Mouse (Mus musculus) lung, postnatal 36 days (tissue): ENCODE data around the gene Elane.

Source experiments
- DNase-seq: peaks from one replicate; pipeline ENCODE4 v3.0.0; 2022; ENCODE audit warnings: mixed read lengths

Elane gene

DNA sequence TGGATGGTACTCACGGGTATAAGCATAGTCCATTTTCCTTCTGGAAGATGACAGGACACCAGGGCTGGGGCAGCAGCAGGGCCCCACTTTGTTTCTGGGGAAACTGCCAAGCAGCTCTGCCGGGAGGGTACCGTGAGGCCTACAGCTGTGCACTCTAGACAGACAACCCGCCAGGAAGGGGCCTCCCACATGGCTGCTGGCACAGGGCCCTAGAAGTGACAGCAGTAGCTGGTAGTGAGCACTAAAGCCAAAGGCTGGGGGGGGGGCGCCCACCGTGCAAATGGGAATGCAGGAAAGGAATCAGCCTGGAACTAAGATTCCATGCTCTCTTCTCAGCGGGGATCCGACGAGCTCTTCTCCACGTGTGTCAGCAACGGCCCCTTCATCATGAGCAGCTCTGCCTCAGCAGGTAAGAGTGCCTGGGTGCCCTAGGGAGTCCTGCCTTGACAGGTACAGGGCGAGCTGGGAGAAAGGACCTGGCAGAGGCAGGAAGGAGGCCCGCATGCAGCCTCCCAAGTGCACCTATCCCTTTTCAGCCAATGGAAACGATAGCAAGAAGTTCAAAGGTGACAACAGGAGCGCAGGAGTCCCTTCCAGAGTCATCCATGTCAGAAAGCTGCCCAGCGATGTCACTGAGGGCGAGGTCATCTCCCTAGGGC lies 27.5 kb upstream of the Elane start:
- DNase-seq, result peak; percentile 67

DNA sequence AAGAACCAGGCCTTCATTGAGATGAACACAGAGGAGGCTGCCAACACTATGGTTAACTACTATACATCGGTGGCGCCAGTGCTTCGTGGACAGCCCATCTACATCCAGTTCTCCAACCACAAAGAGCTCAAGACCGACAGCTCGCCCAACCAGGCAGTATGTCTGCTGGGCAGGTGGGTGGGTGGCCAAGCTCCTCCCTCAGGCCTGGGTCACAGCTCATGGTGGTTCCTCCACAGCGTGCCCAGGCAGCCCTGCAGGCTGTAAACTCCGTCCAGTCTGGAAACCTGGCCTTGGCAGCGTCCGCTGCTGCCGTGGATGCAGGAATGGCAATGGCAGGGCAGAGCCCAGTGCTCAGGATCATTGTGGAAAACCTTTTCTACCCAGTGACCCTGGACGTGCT lies 26.9 kb upstream of the Elane start:
- DNase-seq, result no peak

DNA sequence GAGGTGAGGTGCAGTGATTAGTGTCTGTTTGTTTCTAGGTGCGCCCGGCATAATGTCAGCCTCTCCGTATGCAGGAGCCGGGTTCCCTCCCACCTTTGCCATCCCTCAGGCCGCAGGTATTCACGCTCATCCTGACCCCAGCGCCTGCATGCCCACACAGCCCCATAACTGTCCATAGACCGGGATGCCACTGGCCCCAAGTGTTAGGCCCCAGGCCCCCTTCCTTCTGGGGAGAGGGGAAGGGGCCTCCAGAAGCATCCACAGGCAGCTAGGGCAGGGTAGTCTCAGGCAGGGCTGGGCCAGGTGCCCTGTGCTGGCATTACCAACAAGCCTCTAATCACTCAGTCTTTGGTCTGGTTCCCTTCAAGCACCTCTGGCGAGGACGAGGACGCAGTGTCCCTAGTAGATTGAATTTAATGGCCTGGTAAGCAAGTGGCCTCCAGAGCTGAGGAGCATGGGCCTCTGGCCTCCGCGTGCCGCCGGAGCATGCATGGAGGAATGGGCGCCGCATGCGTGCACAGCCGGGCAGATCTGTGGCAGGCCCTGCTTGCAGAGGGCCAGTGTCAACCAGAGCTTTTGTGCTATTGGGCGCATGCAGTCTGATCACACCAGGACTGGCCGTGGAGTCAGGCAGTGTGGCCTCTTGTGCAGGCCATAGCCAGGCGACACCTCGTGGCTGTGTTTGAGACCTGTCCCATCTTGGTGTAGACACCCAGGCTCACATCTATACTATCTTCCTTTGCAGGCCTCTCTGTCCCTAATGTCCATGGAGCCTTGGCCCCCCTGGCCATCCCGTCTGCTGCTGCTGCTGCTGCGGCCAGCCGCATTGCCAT lies 25.8 kb upstream of the Elane start:
- no peak for DNase-seq

DNA sequence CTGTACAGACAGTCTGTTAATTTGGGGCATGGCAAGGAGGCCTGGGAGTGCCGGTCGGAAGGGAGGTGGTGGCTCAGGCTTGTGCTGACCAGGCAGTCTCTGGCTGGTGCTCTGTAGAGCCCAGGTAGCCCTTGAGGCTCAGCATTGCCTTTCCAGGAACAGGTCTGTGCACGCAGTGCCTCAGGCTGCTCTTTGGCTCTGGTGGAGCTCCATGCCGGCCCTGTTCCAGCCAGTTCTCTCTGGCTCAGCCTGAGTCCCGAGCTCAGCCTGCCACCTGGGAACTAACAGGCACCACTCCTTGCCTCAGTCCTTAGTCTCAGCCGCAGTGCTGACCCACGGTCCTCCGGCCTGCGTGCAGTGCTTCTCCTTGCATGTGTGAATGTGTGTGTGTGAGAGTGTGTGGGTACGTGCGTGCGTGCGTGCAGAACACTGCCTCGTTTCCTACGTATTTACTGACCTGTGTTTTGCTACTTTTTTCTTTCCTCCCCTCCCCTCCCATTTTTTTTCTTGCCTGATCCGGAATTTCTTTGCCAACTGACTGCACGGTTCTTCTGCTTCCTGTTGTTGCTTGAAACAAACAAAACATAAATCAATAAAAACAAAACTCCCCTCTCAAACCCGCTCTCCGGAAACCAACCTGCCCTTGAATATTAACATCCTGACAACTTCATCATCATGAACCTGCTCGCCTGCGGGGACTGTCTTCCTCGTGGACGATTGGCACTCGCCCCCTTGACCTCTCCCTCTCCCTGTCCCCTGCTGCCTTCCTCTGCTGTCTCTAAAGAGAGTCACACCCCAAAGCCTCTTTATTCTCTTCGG lies 24.6 kb upstream of the Elane start:
- no peak for DNase-seq

DNA sequence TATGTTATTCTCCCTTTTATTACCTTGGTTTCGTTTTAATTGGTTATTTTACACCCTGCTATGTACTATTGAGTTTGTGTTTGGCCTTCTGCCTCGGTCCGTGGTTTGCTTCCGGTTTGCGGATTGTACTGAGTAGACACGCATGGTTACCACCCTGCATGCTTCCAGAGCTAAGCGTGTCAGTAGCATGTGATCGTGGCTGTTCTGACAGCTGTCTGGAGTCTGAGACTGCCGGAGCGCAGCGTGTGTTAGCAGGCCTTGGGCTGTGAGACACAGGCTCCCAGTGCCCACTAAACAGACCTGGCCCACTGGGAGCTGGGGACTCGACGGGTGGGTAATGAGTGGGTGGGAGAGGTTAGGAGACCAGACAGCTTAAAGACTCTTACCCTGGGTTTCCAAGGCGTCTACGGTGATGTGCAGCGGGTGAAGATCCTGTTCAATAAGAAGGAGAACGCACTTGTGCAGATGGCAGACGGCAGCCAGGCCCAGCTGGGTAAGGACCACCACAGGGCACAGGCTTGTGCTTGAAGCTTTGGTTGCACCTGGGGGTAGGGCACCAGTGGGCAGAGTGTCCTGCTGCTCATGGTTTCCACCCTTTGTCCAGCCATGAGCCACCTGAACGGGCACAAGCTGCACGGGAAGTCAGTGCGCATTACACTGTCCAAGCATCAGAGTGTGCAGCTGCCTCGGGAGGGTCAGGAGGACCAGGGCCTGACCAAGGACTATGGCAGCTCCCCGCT lies 23.8 kb upstream of the Elane start:
- no peak for DNase-seq

DNA sequence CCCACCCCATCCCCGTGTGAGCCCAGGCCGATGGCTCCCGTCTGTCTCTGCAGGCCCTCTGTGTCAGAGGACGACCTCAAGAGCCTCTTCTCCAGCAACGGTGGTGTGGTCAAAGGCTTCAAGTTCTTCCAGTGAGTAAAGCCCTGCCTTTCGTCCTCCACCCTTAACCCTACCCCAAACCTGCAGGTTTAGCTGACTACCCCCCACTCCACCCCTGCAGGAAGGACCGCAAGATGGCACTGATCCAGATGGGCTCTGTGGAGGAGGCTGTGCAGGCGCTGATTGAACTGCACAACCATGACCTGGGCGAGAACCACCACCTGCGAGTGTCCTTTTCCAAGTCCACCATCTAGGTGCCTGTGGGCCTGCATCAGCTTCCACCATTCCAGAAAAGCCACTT lies 23.1 kb upstream of the Elane start:
- DNase-seq, result no peak

DNA sequence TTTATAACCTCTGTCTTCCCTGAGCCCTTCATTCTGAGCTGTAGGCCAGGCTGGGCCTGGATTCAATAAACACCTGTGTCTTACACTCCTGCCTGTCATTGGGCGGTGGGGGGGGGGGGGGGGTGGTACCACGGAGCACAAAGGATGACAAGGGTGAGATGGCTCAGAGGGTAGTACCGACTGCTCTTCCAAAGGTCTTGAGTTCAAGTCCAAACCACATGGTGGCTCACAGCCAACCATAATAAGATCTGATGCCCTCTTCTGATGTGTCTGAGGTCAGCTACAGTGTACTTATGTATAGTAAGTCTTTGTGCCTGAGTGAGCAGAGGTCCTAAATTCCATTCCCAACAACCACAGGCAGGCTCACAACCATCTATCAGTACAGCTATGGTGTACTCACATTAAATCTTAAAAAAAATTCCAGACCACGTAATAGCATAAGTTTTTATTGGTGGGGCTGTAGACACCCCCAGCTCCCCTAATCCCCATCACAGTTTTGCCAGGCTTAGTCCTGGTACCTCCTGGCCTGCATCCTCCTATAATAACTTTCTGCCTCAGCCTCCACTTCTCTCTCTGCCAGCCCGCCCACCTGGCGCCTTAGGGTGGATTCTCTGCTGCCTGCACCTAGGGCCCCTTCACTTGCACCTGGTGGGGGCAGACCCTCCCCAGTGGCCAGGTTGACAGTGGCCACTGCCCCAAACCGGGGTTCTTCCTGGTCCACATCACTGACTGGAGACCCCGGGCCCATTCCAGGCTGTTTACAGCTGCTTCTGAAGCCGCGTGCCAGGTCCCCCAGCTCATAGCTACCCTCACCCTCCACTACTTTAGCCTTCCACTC lies 21.5 kb upstream of the Elane start:
- DNase-seq, result no peak

DNA sequence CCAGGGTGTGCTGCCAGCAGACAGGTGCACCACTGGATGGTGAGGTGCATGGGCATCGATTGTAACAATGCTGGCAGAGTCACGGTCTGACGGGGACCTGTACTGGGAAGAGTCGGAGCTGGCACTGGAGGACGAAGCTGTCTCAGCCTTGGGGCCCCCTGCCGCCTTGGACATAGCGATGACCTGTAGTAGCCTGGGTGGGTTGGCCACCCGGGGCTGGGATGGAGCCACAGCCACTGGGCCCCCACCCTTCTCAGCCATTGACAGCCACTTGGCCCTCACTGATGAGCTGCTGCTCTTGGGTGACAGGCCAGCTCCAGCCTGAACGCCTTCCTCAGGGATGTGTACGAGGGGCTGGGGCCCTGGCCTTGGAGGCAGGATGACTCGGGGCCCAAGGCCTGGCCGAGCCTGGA lies 20.9 kb upstream of the Elane start:
- DNase-seq, result no peak

DNA sequence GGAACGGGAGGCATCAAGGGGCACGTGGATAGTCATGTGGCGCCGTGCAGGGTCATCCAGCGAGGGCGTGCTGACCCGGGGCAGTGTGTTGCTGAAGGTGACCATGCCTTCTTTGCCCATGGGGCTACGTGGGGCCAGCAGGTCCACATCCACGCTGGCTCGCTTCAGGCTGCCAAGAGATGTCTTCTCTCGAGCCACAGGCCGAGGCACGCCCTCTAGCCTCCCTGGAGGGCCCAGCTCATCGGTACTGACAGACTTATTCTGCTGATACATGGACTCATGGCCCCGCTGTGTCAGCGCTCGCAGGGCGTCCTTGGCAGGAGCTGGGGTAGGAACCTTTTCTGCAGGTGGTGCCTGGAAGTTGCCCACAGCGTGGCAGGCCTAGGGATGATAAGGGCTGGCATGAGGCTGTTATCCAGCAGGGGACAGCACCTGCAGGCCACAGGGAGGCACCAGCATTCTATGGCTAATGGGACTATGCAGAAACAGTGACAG lies 20.2 kb upstream of the Elane start:
- no peak for DNase-seq

DNA sequence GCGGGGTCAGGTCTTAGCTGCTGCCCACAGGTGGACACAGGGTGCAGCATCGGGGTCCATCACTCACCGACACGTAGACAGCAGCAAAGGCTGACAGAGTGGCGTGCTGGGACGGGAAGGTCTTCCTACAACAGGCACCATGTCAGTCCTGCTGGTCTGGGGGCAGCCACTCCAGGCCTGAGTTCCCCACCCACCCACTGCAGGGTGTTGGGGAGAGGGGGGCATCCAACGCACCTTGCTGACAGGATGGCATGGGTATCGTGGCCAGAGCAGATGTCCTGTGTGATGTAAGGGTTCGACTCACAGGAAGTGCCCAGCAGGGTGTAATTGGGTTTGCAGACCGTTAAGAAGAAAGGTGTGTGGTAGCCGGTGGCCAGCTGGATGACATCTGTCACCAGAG lies 19.4 kb upstream of the Elane start:
- DNase-seq, result no peak

DNA sequence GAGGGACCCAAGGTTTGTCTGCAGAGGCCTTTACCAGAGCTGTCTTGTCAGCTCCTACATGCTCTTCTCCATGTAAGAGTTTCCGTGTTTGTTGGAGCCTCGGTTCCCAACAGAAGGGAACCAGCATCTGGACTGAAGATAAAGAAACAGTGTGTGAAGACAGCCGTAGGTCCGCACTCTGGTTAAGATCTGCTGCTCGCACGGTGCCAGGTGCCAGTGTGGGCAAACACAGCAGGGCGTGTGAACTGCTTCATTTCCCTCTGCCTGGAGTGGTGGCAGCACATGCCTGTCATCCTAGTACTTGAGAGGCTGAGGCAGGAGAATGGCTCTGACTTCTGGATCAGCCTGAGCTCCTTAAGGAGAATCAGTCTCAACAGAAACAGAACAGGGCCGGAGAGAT lies 14.2 kb upstream of the Elane start:
- DNase-seq, result no peak

DNA sequence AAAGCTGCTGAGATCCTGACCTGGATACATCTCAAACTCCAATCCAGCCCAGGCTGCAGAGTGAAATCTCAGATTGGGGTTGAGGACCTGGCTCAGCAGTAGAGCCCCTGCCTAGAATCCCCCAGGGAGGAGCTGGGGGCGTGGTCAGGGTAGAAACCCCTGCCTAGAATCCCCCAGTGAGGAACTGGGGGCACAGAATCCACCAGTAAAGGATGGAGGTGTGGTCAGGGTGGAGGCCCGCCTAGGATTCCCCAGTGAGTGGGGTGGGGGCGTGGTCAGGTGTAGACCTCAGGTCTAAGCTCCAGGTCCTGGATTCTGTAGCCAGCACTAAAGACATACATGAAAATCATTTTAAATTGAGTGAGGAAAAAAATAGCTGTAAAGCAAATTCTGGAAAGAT lies 13.2 kb upstream of the Elane start:
- DNase-seq, result no peak

DNA sequence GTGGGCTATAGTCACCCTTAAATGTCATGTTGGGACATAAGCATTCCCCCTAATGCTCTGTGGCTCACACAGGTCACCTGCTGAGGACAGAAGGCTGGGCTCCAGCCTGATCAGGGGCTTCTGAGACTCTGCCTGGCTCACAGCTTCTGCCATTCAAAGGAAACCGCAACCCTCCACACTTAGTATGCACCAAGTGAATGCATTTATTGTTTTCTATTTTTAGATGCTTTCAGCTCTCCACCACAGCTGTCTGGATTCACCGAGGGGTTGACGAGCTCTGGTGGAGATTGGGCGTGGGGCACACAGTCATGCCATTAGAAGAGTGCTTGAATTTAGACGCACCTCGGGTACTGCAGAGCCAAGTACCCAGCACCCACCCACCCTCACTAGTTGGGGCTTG lies 12.7 kb upstream of the Elane start:
- no peak for DNase-seq

DNA sequence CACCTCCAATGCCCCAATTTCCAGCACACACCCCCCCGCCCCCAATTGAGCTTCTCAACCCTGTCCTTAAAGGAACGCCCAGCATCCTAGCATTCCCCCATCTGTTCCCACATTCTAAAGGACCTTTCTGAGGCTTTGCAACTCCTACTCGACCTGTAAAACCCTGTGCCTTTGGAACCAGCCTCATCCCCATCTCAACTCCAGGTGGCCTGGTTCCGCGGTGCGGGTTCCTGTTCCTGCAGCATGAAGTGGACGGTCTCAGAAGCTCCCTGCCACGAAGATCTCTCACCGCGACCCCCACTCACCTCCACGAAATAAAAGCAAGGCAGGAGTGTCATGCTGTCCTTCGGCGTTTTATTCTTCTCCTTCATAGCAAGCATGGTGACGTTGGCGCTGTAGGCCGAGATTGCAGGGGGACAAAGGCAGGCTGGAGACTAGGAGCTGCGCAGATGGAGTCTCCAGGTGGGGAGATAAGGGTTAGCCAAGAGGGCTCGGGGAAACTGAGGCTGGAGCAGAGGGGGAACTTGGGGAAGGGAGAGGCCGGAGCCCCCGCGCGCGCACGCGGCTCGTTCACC lies 12.2 kb upstream of the Elane start:
- DNase-seq, result no peak

DNA sequence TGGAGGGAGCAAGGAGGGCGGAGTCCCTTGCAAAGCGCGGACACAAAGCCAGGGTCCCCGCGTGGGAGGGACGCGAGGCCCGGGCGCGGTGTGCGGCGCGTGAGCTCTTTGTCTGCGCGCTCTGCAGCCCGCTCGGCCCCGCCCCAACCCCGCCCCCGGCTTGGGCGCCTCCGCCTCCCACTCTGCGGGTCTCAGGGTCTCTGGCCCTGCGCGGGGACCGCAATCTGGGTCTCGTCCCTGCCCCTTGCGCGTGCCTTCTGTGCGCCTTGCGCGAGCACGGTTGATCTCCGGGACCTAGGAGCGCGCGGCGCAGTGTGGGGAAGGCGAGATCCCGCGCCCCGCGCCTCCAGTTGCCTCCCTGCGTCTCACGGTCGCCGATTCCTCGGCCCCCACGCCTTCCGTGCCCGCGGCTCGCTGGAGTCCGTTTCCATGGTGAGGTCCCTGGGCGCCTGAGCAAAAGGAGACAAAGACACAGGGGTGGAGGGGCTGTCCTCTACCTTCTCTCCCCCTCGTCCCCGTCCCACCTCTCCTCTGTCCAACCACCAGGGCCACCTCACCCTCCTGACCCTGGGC lies 11.7 kb upstream of the Elane start, which contains the start of the genes Prtn3 and Plppr3:
Gene Prtn3 (plus strand): TSS at position 187 of the 573 bp plus-strand sequence.
Gene Plppr3 (minus strand): TSS at position 345 of the 573 bp plus-strand sequence.
- DNase-seq, result no peak

DNA sequence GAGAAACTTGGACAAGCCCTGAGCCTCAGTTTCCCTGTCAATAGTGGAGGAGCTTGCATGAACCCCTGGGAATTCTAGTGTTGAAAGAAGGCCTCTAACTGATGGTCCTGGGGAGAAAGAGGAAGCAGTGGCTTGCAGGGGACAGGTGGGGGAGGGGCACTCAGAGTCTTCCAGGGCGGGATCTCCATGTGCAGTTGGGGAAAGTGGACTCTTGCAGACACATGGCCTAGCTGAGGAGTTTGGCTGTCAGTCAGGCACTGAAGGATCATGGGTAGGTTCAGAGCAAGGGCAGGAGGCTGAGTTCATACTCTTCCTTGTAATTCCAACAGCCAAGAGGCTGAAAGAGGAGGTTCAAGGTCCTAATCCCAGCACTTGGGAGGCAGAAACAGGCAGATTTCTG lies 8.9 kb upstream of the Elane start:
- no peak for DNase-seq

DNA sequence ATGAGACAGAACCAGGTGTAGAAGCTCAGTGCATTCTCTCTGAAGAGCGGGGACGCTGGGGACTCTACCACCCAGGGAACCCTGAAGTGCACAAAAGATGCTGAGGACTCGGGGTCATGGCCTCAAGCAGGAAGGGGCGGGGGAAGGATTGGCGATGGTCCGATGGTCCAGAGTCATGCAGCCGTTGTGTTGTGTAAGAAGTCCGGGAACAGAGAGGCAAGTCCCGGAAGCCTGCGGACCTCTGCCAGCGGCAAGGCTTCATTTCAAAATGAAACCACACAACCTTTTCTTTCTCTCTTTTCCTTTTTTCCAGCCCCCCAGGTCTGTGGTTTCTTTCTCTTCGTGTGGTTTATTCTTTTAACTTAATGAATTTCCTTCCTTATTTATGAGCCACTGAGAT lies 8.3 kb upstream of the Elane start:
- DNase-seq, result peak; percentile 81

DNA sequence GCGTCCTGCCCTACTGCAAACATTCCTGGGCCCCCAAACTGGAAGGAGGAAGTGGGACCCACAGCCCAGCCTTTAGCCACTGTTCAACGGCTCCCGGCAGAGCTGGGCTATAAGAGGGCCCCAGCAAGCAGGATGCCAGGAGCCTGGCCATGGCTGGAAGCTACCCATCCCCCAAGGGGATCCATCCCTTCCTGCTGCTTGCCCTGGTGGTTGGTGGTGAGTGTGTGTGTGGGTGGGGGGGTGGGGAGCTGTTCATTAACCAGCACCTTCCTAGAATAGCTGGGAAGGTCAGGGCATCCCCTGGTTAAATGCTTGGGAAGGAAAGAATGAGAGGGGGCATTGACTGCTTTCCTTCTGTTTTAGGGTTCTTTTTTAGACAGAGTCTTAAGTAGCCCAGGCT lies 6.5 kb upstream of the Elane start:
- DNase-seq, result no peak

DNA sequence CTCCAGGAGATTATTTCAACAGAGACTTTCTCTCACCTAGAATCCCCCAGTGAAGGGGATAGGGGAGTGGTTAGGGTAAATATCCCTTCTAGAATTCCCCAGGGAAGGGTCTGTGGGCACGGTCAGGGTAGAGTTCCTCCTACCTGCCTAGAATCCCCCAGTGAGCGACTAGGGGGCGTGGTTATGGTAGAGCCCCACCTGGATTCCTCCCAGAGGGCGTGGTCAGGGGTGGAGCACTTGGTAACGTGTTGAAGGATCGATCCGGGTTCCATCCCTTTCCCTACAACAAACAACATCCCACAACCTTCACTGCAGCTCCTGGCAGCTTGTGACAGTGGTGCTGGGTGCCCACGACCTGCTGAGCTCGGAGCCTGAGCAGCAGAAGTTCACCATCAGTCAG lies 5.3 kb upstream of the Elane start:
- peak; percentile 31 for DNase-seq

DNA sequence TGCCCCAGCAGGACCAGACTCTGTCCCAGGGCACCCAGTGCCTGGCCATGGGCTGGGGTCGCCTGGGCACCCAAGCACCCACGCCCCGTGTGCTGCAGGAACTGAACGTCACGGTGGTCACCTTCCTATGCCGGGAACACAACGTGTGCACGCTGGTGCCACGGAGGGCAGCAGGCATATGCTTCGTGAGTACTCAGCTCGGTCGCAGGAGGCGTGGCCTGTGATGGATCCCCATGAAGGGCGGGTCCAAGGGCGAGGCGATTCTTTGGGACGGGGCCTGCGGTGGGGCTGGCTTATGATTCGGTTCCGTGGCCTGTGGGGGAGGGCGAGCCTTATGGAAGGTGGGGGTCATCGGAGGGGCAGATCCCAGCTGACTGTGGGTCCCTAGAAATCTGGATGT lies 4.1 kb upstream of the Elane start:
- peak; percentile 34 for DNase-seq
